Mouse (Mus musculus) forebrain, embryonic 14.5 days (tissue): ENCODE results near the gene Wnt3a. TPM values are rescaled to one million over a fixed set of nuclear protein-coding genes. Genes with fewer than 3 reads are reported as not detected.
A peak's percentile ranks its signal among the peaks of the same experiment; 100 is the strongest.

Source experiments
- ATAC-seq: fragments of 200-750 bp; cut with Nextera tagmentation; 2 replicates; pipeline ENCODE4 v1.8.0; 2017; ENCODE audit warnings: mild to moderate bottlenecking, moderate library complexity
- DNase-seq: peaks from one replicate; pipeline ENCODE4 v3.0.0-alpha.2; 2015; ENCODE audit warnings: low spot score
- H3K27ac ChIP-seq: fragments of 300-500 bp; sonication (generic); 2 replicates; pipeline ENCODE4 v1.5.1; 2014; ENCODE audit warnings: low read depth, mild to moderate bottlenecking, control low read depth, low read length, moderate library complexity
- H3K27me3 ChIP-seq: fragments of 300-500 bp; sonication (generic); replicated peaks from 2 replicates; pipeline ENCODE4 v1.6.1; 2014; ENCODE audit warnings: low read length, control low read depth, mixed read lengths; ENCODE audit not compliant: control insufficient read depth, insufficient read depth
- H3K36me3 ChIP-seq: fragments of 300-500 bp; sonication (generic); 2 replicates; pipeline ENCODE4 v1.6.1; 2014; ENCODE audit warnings: low read length, control low read depth; ENCODE audit not compliant: control insufficient read depth, insufficient read depth
- H3K4me1 ChIP-seq: fragments of 300-500 bp; sonication (generic); 2 replicates; pipeline ENCODE4 v1.6.1; 2014; ENCODE audit warnings: antibody characterized with exemption, low read length, control low read depth; ENCODE audit not compliant: control insufficient read depth, insufficient read depth
- H3K4me2 ChIP-seq: fragments of 300-500 bp; sonication (generic); 2 replicates; pipeline ENCODE4 v1.6.1; 2014; ENCODE audit warnings: mild to moderate bottlenecking, control low read depth, low read length
- H3K4me3 ChIP-seq: fragments of 300-500 bp; sonication (generic); 2 replicates; pipeline ENCODE4 v1.5.1; 2014; ENCODE audit warnings: low read depth, low read length, control low read depth
- H3K9ac ChIP-seq: fragments of 300-500 bp; sonication (generic); 2 replicates; pipeline ENCODE4 v1.6.1; 2014; ENCODE audit warnings: mild to moderate bottlenecking, low read length, control low read depth, moderate library complexity
- H3K9me3 ChIP-seq: fragments of 300-500 bp; sonication (generic); replicated peaks from 2 replicates; pipeline ENCODE4 v1.6.1; 2016; ENCODE audit warnings: low read length, control low read depth, mixed read lengths; ENCODE audit not compliant: control insufficient read depth
- WGBS: fragments of 180-500 bp; shearing (Covaris S2); extraction: QIAGEN DNeasy Blood & Tissue Kit; methylation state at CpG from one replicate; pipeline ENCODE4 v1.1.7; 2014; 5-methylcytosine and 5-hydroxymethylcytosine counted together
- polyA plus RNA-seq: library from polyadenylated mRNA; unstranded; fragments of >200 nt; fragmentation: Nextera tagmentation; extraction: Ambion mirVana; gene quantifications from 2 replicates; pipeline ENCODE4 v1.2.1, GENCODE M21; 2014

Wnt3a gene
- polyA plus RNA-seq, 1 experiment from 2014 or later: 1.1 TPM

- no peaks in the 10 kb centered on the region for H3K27me3 ChIP-seq
- no peak overlapping the region for H3K4me2 ChIP-seq
- no peak overlapping the region for H3K27ac ChIP-seq
- no peak overlapping the region for H3K4me3 ChIP-seq
- H3K9me3 ChIP-seq: no peaks in the 10 kb centered on the region
- WGBS: 4% methylated on average over 15 of the region's 15 CpGs
- no peak overlapping the region for H3K9ac ChIP-seq
- H3K36me3 ChIP-seq: no peaks in the 10 kb centered on the region
- ATAC-seq: peak; percentile 75
- peak; percentile 74 for DNase-seq
- H3K4me1 ChIP-seq: peaks cover 9% of the 10 kb centered on the region
Observed at GRCm38 (mm10) chr11:59238525-59239427, 51.8 kb downstream of the Wnt3a start.

DNA sequence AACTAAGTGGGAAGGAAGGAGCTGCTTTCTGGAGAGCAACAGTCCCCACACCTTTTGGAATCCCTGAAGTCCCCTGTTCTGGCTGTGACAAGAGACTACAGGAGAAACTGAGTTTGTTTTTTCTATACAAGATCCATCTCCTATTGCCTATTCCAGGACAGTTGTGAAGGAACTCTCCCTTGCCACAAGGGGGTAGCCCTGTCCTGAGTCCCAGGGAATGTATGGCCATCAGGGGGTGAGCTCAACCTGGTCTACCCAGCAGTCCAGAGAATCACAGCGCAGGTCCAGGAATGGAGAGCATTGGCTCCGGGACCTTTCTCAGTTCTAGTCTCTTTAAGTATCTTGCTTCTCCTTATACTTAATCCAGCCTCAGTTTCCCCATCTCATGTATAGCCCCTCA lies 57.8 kb downstream of the Wnt3a start:
- H3K4me2 ChIP-seq: no peak overlapping the region
- H3K9ac ChIP-seq: no peak overlapping the region
- H3K4me3 ChIP-seq: no peak overlapping the region
- 73% methylated on average over 2 of the region's 2 CpGs for WGBS
- no peaks in the 10 kb centered on the region for H3K4me1 ChIP-seq
- DNase-seq (no peak), ATAC-seq (no peak)
- no peak overlapping the region for H3K27ac ChIP-seq
- no peaks in the 10 kb centered on the region for H3K9me3 ChIP-seq
- H3K36me3 ChIP-seq: no peaks in the 10 kb centered on the region
- no peaks in the 10 kb centered on the region for H3K27me3 ChIP-seq

GRCm38 (mm10) chr11:59230144-59230760 lies 60.3 kb downstream of the Wnt3a start:
- Histone ChIP-seq H3K36me3 (no peaks in the 10 kb centered on the region), H3K27me3 (no peaks in the 10 kb centered on the region), H3K9me3 (no peaks in the 10 kb centered on the region), H3K4me3 (no peak overlapping the region), H3K4me2 (no peak overlapping the region), H3K27ac (no peak overlapping the region), H3K4me1 (peaks cover 16% of the 10 kb centered on the region), H3K9ac (no peak overlapping the region)
- WGBS: 12% methylated on average over 7 of the region's 7 CpGs
- peak; percentile 42 for DNase-seq
- no peak for ATAC-seq

DNA sequence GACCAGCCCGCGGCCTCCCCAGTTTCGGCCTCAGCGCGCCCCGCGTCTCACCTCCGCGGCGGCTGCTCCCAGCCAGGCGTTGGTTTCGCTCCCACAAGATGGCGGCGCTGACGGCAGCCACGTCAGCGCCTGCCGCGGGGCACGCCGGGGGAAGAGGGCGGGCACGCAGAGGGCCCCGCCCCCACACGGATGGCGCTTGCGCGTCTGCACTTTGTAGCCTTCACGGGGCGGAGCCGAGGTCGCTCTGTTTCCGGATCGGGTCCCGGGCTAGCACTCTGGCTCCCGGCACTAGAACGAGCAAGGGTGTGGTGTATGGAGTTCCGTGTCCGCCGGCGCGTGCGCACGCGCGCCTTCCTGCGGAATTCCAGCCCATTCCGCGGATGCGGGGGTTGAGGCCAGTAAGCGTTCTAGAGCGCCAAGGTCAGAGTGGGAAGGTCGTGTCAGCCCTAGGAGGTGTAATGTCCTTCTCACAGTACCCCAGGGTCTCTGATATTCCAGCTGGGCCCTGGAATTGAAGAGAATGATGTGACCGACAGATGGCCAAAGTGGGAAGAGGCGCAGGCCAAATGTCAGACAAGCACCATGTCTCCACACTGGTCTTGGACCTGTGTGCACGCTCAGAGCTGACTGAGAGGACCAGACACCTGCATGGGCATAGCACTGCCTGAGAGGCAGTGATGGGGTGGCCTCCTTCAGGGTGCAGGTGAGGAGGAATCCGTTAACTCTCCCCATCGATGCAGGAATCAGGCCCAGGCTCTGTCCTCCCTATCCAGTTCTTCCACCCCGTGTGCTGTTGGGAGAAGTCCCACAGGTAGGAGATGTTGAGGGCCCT lies 62.2 kb downstream of the Wnt3a start, which contains the start of gene Arf1:
Gene Arf1 (minus strand): TSS at position 149 of the 832 bp plus-strand sequence.
- H3K27ac ChIP-seq: peak within 1 kb of the TSS; percentile 92
- peak within 1 kb of the TSS; percentile 98 for H3K9ac ChIP-seq
- peak; percentile 97 for DNase-seq
- WGBS: 5% methylated on average over 59 of the region's 59 CpGs
- H3K9me3 ChIP-seq: no peaks in the 10 kb centered on the region
- H3K27me3 ChIP-seq: no peaks in the 10 kb centered on the region
- peaks cover 25% of the 10 kb centered on the region for H3K4me1 ChIP-seq
- H3K4me2 ChIP-seq: peak within 1 kb of the TSS; percentile 95
- peak within 1 kb of the TSS; percentile 99 for H3K4me3 ChIP-seq
- peaks cover 5% of the 10 kb centered on the region; the same call in 1 of the 2 replicates for H3K36me3 ChIP-seq
- ATAC-seq: peak; percentile 96

DNA sequence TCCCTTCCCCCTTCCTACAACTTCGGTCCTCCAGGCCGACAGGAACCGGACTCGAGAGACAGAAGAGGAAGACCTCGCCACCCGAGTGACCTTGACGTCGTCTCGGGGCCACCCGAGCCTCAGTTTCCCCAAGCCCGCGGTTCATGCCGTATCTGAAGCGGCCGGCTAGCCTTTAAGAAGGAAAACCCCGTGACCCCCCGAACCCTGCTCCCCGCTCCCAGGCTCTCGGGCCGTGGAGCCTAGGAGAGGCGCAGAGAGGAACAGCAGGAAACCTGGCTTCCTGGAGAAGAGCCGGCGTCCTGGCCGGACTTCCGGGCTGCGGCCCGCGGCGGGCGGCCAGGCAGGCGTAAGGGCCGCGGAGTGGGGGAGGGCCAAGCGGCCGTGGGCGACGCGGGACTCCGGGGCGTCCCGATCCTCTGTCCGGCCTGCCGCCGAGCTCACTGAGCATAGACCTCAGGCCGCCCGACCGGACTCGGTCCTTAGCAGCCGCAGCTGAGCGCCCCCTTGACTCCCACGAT lies 62.9 kb downstream of the Wnt3a start:
- peak overlapping the region; percentile 98 for H3K9ac ChIP-seq
- H3K36me3 ChIP-seq: peaks cover 7% of the 10 kb centered on the region; the same call in 1 of the 2 replicates
- ATAC-seq (peak; percentile 76), DNase-seq (no peak)
- peaks cover 25% of the 10 kb centered on the region for H3K4me1 ChIP-seq
- no peaks in the 10 kb centered on the region for H3K9me3 ChIP-seq
- H3K4me3 ChIP-seq: peak overlapping the region; percentile 99
- no peaks in the 10 kb centered on the region for H3K27me3 ChIP-seq
- peak overlapping the region; percentile 92 for H3K27ac ChIP-seq
- peak overlapping the region; percentile 95 for H3K4me2 ChIP-seq
- under 1% methylated on average over 49 of the region's 51 CpGs for WGBS

- Histone ChIP-seq H3K4me3 (peak overlapping the region; percentile 99), H3K27me3 (no peaks in the 10 kb centered on the region), H3K9ac (peak overlapping the region; percentile 98), H3K4me2 (peak overlapping the region; percentile 95), H3K27ac (peak overlapping the region; percentile 92; the same call in 1 of the 2 replicates), H3K9me3 (no peaks in the 10 kb centered on the region), H3K4me1 (peaks cover 25% of the 10 kb centered on the region), H3K36me3 (peaks cover 7% of the 10 kb centered on the region; the same call in 1 of the 2 replicates)
- WGBS: 6% methylated on average over 21 of the region's 21 CpGs
- no peak for ATAC-seq
- DNase-seq: no peak
Observed at GRCm38 (mm10) chr11:59226787-59227603, 63.6 kb downstream of the Wnt3a start.

DNA sequence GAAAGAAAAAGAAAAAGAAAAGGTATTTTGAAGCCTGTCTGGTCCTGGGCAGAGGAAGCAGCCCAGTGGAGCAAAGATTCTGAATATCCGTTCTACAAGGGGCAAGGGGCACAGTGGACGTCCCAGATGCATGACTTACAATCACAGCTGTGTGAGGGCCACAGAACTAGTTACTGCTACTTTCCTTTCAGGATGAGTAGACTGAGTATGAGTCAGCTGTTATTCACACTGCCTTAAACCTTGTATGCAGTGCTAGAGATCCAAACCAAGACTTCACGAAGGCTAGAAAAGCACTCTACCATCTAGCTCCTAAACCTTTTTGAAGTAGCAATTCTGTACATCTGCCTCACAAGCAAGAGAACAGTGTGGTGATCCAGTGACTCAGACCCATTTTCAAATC lies 64.3 kb downstream of the Wnt3a start:
- Histone ChIP-seq H3K9ac (peak overlapping the region; percentile 98; the same call in 1 of the 2 replicates), H3K4me1 (peaks cover 25% of the 10 kb centered on the region), H3K9me3 (no peaks in the 10 kb centered on the region), H3K27ac (no peak overlapping the region), H3K4me3 (peak overlapping the region; percentile 99), H3K4me2 (peak overlapping the region; percentile 95), H3K27me3 (no peaks in the 10 kb centered on the region), H3K36me3 (peaks cover 7% of the 10 kb centered on the region; the same call in 1 of the 2 replicates)
- WGBS: 79% methylated on average over 3 of the region's 3 CpGs
- DNase-seq: no peak
- no peak for ATAC-seq

DNA sequence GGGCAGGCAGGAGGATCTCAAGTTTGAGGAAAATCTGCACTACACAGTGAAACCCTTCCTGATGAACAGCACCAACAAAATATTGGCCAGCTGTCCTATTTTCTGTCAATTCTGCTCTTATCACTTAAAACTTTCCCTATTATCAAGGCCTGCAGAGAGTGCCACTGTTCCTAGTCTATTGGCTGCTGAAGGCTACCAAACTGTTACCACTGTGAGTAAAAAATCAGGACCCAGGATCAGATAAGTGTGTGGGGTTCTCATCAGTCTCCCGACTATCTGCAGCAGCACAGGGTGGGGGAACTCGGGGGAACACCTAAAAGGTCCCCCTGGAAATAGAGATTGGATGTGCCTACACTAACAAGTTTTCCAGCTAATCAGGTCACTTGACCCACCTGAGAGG lies 65.4 kb downstream of the Wnt3a start:
- no peak overlapping the region for H3K4me2 ChIP-seq
- 85% methylated on average over 2 of the region's 2 CpGs for WGBS
- no peak for DNase-seq
- H3K4me1 ChIP-seq: peaks cover 25% of the 10 kb centered on the region
- H3K36me3 ChIP-seq: peaks cover 7% of the 10 kb centered on the region; the same call in 1 of the 2 replicates
- H3K27me3 ChIP-seq: no peaks in the 10 kb centered on the region
- no peak for ATAC-seq
- H3K4me3 ChIP-seq: no peak overlapping the region
- H3K9me3 ChIP-seq: no peaks in the 10 kb centered on the region
- no peak overlapping the region for H3K9ac ChIP-seq
- no peak overlapping the region for H3K27ac ChIP-seq
